Mouse (Mus musculus): ENCODE results near the gene Zfp30. TPM values are rescaled to one million over a fixed set of nuclear protein-coding genes. Genes with fewer than 3 reads are reported as not detected.

Zfp30 gene
- 8.9 and 10.5 TPM in 2 replicates for polyA plus RNA-seq (2015; fragmentation: Nextera tagmentation; extraction: Ambion mirVana)

DNA sequence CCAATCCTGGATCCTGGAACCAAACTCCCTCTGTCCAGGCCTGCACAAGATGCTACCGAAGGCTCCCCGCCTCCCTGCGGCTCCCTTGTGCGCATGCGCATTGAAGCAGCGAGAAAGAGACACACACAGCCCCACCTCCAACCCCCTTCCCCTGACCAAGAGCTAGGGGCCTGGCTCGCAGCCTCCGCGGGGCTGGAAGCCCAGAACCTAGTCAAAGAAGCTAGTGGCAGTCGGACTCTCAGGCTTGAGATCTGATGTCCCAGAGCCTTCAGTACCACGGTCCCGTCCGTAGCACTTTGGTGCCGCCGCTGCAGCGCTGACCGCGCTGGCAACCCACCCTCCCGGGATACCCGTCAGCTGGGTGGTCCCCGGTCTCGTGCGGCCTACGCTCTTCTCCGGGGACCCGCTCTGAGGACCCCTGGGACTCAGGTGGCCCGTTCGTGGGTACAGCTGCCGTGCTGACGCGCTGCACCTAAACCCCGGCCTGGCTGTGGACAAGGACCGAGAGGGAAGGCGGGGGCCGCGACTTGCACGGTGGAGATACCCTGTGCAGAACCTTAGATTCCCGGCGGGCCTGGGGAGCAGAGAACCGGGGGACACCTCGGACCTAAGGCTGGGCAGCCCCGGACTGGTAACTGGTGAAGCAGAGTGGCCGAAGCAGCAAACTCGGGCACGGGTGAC, at the start of gene Zfp30:
Gene Zfp30 (plus strand): TSS at position 128 of the 681 bp plus-strand sequence.
- Histone ChIP-seq H3K4me3 (replicated peaks) (peak within 1 kb of the TSS; percentile 88), H3K27me3 (no peaks in the 10 kb centered on the region), H3K36me3 (peaks cover 28% of the 10 kb centered on the region), H3K4me1 (peaks cover 17% of the 10 kb centered on the region), H3K9me3 (replicated peaks) (no peaks in the 10 kb centered on the region), H3K9ac (peak within 1 kb of the TSS; percentile 75), H3K27ac (replicated peaks) (peak within 1 kb of the TSS; percentile 87), H3K4me2 (replicated peaks) (peak within 1 kb of the TSS; percentile 69)
- ATAC-seq (ENCODE audit: insufficient number of reproducible peaks, low FRiP score, low TSS enrichment, low read depth): peak; percentile 95
- under 1% methylated on average over 45 of the region's 45 CpGs for WGBS

GRCm38 (mm10) chr7:29742258-29742657, 41.5 kb upstream of the Zfp30 start:
- H3K27ac ChIP-seq (replicated peaks): no peak overlapping the region
- ATAC-seq (ENCODE audit: insufficient number of reproducible peaks, low FRiP score, low TSS enrichment, low read depth): no peak
- no peaks in the 10 kb centered on the region for H3K27me3 ChIP-seq
- H3K4me2 ChIP-seq (replicated peaks): no peak overlapping the region
- no peaks in the 10 kb centered on the region for H3K9me3 ChIP-seq (replicated peaks)
- H3K4me3 ChIP-seq (replicated peaks): no peak overlapping the region
- no peak overlapping the region for H3K9ac ChIP-seq
- H3K36me3 ChIP-seq: no peaks in the 10 kb centered on the region
- WGBS: 86% methylated on average over 3 of the region's 3 CpGs
- H3K4me1 ChIP-seq: no peaks in the 10 kb centered on the region

- Histone ChIP-seq H3K9me3 (replicated peaks) (no peaks in the 10 kb centered on the region), H3K4me1 (no peaks in the 10 kb centered on the region), H3K27ac (replicated peaks) (no peak overlapping the region), H3K36me3 (no peaks in the 10 kb centered on the region), H3K4me3 (replicated peaks) (no peak overlapping the region), H3K27me3 (no peaks in the 10 kb centered on the region), H3K9ac (no peak overlapping the region), H3K4me2 (replicated peaks) (no peak overlapping the region)
- 81% methylated on average over 5 of the region's 5 CpGs for WGBS
- ATAC-seq (ENCODE audit: insufficient number of reproducible peaks, low FRiP score, low TSS enrichment, low read depth): no peak
These were observed 23.3 kb upstream of the Zfp30 start for GRCm38 (mm10) chr7:29760476-29760875.

DNA sequence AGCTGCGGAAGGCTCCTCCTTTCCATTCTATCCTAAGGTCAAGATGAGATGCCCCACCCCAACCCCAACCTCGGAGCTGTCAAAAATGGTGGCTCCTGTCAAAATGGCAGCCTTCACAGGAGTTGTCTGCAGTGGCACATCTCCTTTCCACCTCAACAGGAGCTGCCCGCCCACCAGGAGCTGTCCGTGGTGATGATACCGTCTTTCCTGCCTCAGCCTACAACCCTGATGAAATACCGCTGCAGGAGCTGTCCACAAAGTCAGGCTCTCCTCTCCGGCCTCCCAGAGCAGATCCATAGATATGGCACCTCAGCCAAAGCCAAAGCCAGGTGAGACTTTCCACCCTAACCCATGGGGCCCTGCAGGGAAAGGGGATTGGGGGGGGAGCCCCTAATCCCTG, 19.1 kb upstream of the Zfp30 start:
- no peaks in the 10 kb centered on the region for H3K36me3 ChIP-seq
- no peak overlapping the region for H3K4me3 ChIP-seq (replicated peaks)
- ATAC-seq (ENCODE audit: insufficient number of reproducible peaks, low FRiP score, low TSS enrichment, low read depth): no peak
- 84% methylated on average over 7 of the region's 7 CpGs for WGBS
- H3K9ac ChIP-seq: no peak overlapping the region
- no peak overlapping the region for H3K4me2 ChIP-seq (replicated peaks)
- peaks cover 17% of the 10 kb centered on the region for H3K4me1 ChIP-seq
- no peak overlapping the region for H3K27ac ChIP-seq (replicated peaks)
- H3K27me3 ChIP-seq: no peaks in the 10 kb centered on the region
- H3K9me3 ChIP-seq (replicated peaks): no peaks in the 10 kb centered on the region

- Histone ChIP-seq H3K4me1 (peaks cover 21% of the 10 kb centered on the region), H3K9me3 (replicated peaks) (no peaks in the 10 kb centered on the region), H3K27me3 (no peaks in the 10 kb centered on the region), H3K4me2 (replicated peaks) (peak overlapping the region; percentile 78), H3K9ac (peak overlapping the region; percentile 42; the same call in 1 of the 2 replicates), H3K4me3 (replicated peaks) (peak overlapping the region; percentile 67), H3K27ac (replicated peaks) (peak overlapping the region; percentile 86), H3K36me3 (peaks cover 6% of the 10 kb centered on the region)
- ATAC-seq (ENCODE audit: insufficient number of reproducible peaks, low FRiP score, low TSS enrichment, low read depth): peak; percentile 70; the same call in 1 of the 2 replicates
- WGBS: 2% methylated on average over 14 of the region's 15 CpGs
These were observed 16.6 kb upstream of the Zfp30 start for GRCm38 (mm10) chr7:29767058-29767686.

DNA sequence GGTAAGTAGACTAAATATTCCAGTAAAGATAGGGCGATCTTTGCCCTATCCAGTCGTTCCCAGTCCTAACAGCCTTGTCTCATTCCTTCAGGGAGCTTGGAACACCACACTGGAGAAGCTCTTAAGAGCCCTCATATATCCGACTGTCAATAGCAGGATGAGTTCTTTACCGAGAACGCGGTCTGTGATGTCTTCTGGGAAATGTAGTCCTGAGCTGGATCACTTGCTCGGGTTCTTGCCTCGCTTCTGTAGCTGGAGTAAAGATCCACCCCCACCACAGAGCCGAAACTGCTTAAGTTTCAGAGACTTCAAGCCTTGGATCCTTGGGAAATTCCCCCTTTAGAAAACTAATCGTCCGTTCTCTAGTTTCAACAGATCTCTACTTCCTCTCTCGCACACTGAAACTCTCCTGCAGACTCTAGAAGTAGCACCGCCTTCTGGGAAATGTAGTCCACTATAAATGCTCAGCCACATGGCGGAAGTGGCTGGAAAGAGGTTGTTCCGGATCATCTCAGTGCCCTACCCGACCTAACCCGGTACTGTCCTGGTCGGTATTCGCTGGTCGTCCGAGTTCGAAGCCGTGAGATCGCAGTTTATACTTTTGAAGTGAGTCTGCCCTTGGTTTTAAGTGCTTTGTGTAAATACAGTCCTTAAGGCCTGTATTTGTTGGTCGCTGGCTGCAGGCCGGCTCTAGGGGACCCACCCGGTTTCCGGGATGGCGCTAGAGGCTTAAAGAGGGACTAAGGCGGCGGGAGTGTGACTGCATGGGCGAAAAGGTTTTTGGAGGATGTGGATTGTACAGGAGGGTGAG, 15.5 kb upstream of the Zfp30 start, which contains the start of gene Zfp84:
Gene Zfp84 (plus strand): TSS at position 463 of the 811 bp plus-strand sequence.
- peaks cover 21% of the 10 kb centered on the region for H3K4me1 ChIP-seq

GRCm38 (mm10) chr7:29768980-29769379, 14.8 kb upstream of the Zfp30 start:
- H3K27me3 ChIP-seq: no peaks in the 10 kb centered on the region
- H3K4me1 ChIP-seq: peaks cover 21% of the 10 kb centered on the region
- H3K9me3 ChIP-seq (replicated peaks): no peaks in the 10 kb centered on the region
- peak overlapping the region; percentile 97; the same call in 1 of the 2 replicates for H3K27ac ChIP-seq (replicated peaks)
- peak overlapping the region; percentile 67 for H3K4me3 ChIP-seq (replicated peaks)
- 6% methylated on average over 10 of the region's 10 CpGs for WGBS
- H3K4me2 ChIP-seq (replicated peaks): peak overlapping the region; percentile 60
- no peak for ATAC-seq (ENCODE audit: insufficient number of reproducible peaks, low FRiP score, low TSS enrichment, low read depth)
- peak overlapping the region; percentile 58 for H3K9ac ChIP-seq
- peaks cover 20% of the 10 kb centered on the region for H3K36me3 ChIP-seq

More for the DNA sequence above, 15.5 kb upstream of the Zfp30 start, which contains the start of gene Zfp84:
- peak; percentile 94 for ATAC-seq (ENCODE audit: insufficient number of reproducible peaks, low FRiP score, low TSS enrichment, low read depth)
- Histone ChIP-seq H3K4me2 (replicated peaks) (peak within 1 kb of the TSS; percentile 78), H3K27ac (replicated peaks) (peak within 1 kb of the TSS; percentile 97), H3K27me3 (no peaks in the 10 kb centered on the region), H3K36me3 (peaks cover 14% of the 10 kb centered on the region), H3K9me3 (replicated peaks) (no peaks in the 10 kb centered on the region), H3K9ac (peak within 1 kb of the TSS; percentile 58), H3K4me3 (replicated peaks) (peak within 1 kb of the TSS; percentile 67)
- WGBS: under 1% methylated on average over 32 of the region's 32 CpGs

DNA sequence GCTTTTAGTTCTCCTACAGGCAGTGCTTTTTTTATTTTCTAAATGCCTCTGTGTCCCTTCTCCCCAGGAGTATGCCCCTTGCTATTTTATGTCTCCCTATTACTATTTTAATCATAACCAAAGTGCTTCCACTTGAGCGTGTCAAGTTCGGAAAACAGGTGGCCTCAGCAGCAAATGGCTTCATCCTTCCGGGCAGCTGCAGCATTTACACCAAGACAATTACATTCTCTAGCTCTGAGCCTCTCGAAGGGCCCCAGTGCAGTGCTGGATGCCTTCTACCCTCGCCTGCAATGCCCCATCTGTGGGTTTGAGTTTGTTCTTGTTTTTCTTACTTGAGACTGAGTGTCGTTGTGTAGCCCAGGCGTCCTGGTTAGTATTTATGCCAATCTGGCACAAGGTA, 10.3 kb upstream of the Zfp30 start:
- Histone ChIP-seq H3K9ac (no peak overlapping the region), H3K4me1 (peaks cover 11% of the 10 kb centered on the region), H3K27me3 (no peaks in the 10 kb centered on the region), H3K9me3 (replicated peaks) (no peaks in the 10 kb centered on the region), H3K4me3 (replicated peaks) (no peak overlapping the region), H3K4me2 (replicated peaks) (no peak overlapping the region), H3K27ac (replicated peaks) (no peak overlapping the region), H3K36me3 (peaks cover 64% of the 10 kb centered on the region)
- ATAC-seq (ENCODE audit: insufficient number of reproducible peaks, low FRiP score, low TSS enrichment, low read depth): 0 out of 2 replicates have a peak, but pooled peaks have one; percentile 39
- 85% methylated on average over 7 of the region's 7 CpGs for WGBS

GRCm38 (mm10) chr7:29774371-29774770, 9.4 kb upstream of the Zfp30 start:
- H3K9me3 ChIP-seq (replicated peaks): no peaks in the 10 kb centered on the region
- peaks cover 71% of the 10 kb centered on the region for H3K36me3 ChIP-seq
- H3K4me1 ChIP-seq: peaks cover 8% of the 10 kb centered on the region
- no peak overlapping the region for H3K9ac ChIP-seq
- no peak overlapping the region for H3K27ac ChIP-seq (replicated peaks)
- 75% methylated on average over 3 of the region's 3 CpGs for WGBS
- no peak for ATAC-seq (ENCODE audit: insufficient number of reproducible peaks, low FRiP score, low TSS enrichment, low read depth)
- no peak overlapping the region for H3K4me2 ChIP-seq (replicated peaks)
- H3K4me3 ChIP-seq (replicated peaks): no peak overlapping the region
- no peaks in the 10 kb centered on the region for H3K27me3 ChIP-seq

DNA sequence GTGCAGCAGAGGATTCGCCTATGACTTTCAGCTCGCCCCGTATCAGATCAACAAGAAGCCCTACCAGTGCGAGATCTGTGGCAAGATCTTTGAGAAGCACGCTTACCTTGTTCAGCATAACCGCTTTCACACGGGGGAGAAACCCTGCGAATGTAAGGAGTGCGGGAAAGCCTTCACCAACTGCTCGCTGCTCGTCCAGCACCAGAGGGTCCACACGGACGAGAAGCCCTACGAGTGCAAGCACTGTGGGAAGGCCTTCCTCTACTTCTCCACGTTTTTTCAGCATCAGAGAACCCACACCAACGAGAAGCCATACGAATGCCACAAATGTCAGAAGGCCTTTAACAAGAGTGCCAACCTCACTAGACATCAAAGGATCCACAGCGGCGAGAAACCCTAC, 7.2 kb upstream of the Zfp30 start:
- Histone ChIP-seq H3K9ac (no peak overlapping the region), H3K4me1 (no peaks in the 10 kb centered on the region), H3K27ac (replicated peaks) (no peak overlapping the region), H3K27me3 (no peaks in the 10 kb centered on the region), H3K4me2 (replicated peaks) (no peak overlapping the region), H3K36me3 (peaks cover 75% of the 10 kb centered on the region), H3K9me3 (replicated peaks) (no peaks in the 10 kb centered on the region), H3K4me3 (replicated peaks) (no peak overlapping the region)
- WGBS: 96% methylated on average over 19 of the region's 19 CpGs
- ATAC-seq (ENCODE audit: insufficient number of reproducible peaks, low FRiP score, low TSS enrichment, low read depth): no peak

GRCm38 (mm10) chr7:29777372-29777771, 6.4 kb upstream of the Zfp30 start:
- H3K27ac ChIP-seq (replicated peaks): no peak overlapping the region
- ATAC-seq (ENCODE audit: insufficient number of reproducible peaks, low FRiP score, low TSS enrichment, low read depth): no peak
- peaks cover 71% of the 10 kb centered on the region for H3K36me3 ChIP-seq
- no peaks in the 10 kb centered on the region for H3K4me1 ChIP-seq
- no peak overlapping the region for H3K4me3 ChIP-seq (replicated peaks)
- no peaks in the 10 kb centered on the region for H3K27me3 ChIP-seq
- WGBS: 96% methylated on average over 10 of the region's 10 CpGs
- no peak overlapping the region for H3K4me2 ChIP-seq (replicated peaks)
- H3K9ac ChIP-seq: no peak overlapping the region
- H3K9me3 ChIP-seq (replicated peaks): no peaks in the 10 kb centered on the region

Measured in embryonic facial prominence, embryonic 15.5 days (tissue).